Mouse (Mus musculus): ENCODE measurements at regions not wholly inside any gene's neighbourhood (a gene's known extent, or its start where the extent isn't known, plus 50 kb on each side); places are given as distances from the start of the nearest gene placed in this dataset.

- TF ChIP-seq GATA1 (IDR thresholded peaks at IDR 0.05; ENCODE audit: low read length), result no peak
- no peak for TF ChIP-seq TAL1 (IDR thresholded peaks at IDR 0.05; ENCODE audit: low read length)
Observed at GRCm38 (mm10) chr2:79081769-79082168, 173.5 kb upstream of the Itga4 start.

Measured in erythroblast, embryonic 14.5 days (primary cell).